In the genomic region with DNA sequence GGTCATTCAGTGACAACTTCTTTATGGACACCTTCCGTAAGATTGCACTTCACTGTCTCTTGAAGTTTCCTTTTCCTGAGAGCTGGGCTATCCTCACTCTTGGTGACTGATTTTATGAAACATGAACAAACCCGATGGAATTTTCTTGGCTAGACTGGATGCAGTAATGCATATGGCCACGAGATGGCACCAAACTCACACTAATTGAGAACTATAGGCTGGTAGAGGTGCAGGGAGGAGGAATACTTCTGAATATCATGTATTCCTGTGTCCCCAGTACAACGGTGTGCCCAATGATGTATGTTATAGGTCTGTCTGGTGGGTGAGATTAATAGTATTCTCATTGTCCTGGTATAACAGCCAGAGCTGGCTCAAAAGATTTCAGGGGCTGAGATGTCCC, we compare ENCODE assay signal across 7 mouse cellular contexts. TPM values are rescaled to one million over a fixed set of nuclear protein-coding genes. Genes with fewer than 3 reads are reported as not detected.
DNase-seq lines count a peak whose midpoint lies in the region; ATAC-seq lines count a peak whose summit lies in the region.

No protein-coding gene starts in this region.

- H3K27me3 ChIP-seq in intestine, embryonic 15.5 days (replicated peaks), result no peaks in the 10 kb centered on the region
- H3K27me3 ChIP-seq in midbrain, embryonic 10.5 days (ENCODE audit: low read depth, poor library complexity, severe bottlenecking), result no peaks in the 10 kb centered on the region

- intact Hi-C loops in left cerebral cortex, postnatal 10 days (cut with DNase I), result loop anchor here (5.0 kb wide), 1 partner anchor 91 kb away; no protein-coding TSS in a partner anchor

- no peaks in the 10 kb centered on the region for H3K9me3 ChIP-seq in intestine, embryonic 15.5 days
- H3K9me3 ChIP-seq in midbrain, embryonic 10.5 days (replicated peaks), result no peaks in the 10 kb centered on the region

- H3K4me2 ChIP-seq in intestine, embryonic 15.5 days (replicated peaks), result 0 out of 2 replicates have a peak overlapping the region, but pooled peaks have one; percentile 46

- ATAC-seq in common myeloid progenitor, adult 5-6 weeks (replicated peaks; ENCODE audit: low read depth, poor library complexity, severe bottlenecking), result peak; percentile 77
- peak; percentile 80 for ATAC-seq in intestine, embryonic 15.5 days

- H3K9ac ChIP-seq in intestine, embryonic 15.5 days, result no peak overlapping the region

- no peak overlapping the region for H3K27ac ChIP-seq in intestine, embryonic 15.5 days
- no peak overlapping the region for H3K27ac ChIP-seq in midbrain, embryonic 10.5 days (replicated peaks)

- H3K4me3 ChIP-seq in intestine, embryonic 15.5 days (replicated peaks), result no peak overlapping the region
- H3K4me3 ChIP-seq in midbrain, embryonic 10.5 days, result no peak overlapping the region

- peak; percentile 70 to 79 for DNase-seq in adrenal gland, adult 18-20 months (ENCODE audit: low spot score in 2 of 2)
- DNase-seq in gastrocnemius, postnatal 10 days, result peak; percentile 61
- DNase-seq in left cerebral cortex, postnatal 10 days (ENCODE audit: extremely low spot score in 1 of 2, low spot score in 2 of 2), result peak; percentile 50 to 76
- peak; percentile 62 for DNase-seq in midbrain, embryonic 10.5 days (ENCODE audit: low spot score)
- peak; percentile 20 for DNase-seq in skeletal muscle tissue, adult 2 months (ENCODE audit: low read depth, low spot score)

- H3K36me3 ChIP-seq in intestine, embryonic 15.5 days, result no peaks in the 10 kb centered on the region
- no peaks in the 10 kb centered on the region for H3K36me3 ChIP-seq in midbrain, embryonic 10.5 days

- H3K4me1 ChIP-seq in intestine, embryonic 15.5 days (replicated peaks), result no peaks in the 10 kb centered on the region
- H3K4me1 ChIP-seq in midbrain, embryonic 10.5 days, result peaks cover 3% of the 10 kb centered on the region; the same call in 1 of the 2 replicates

- WGBS in intestine, embryonic 15.5 days, result 21% methylated on average over 4 of the region's 4 CpGs
- 28% methylated on average over 4 of the region's 4 CpGs for WGBS in midbrain, embryonic 10.5 days

RNA-seq across cellular contexts. Expression of a gene that starts 16.1 kb away (rescaled TPM):
- total RNA-seq in adrenal gland, adult 18-20 months (2021), result not detected
- not detected in 2 replicates for total RNA-seq in common myeloid progenitor, adult 5-6 weeks (2017)
- total RNA-seq in gastrocnemius, postnatal 10 days (2021), result under 1 TPM; 0.11 to 0.12 TPM
- 1.3 and 2.4 TPM in 2 replicates for polyA plus RNA-seq in intestine, embryonic 15.5 days (2015; fragmentation: Nextera tagmentation; extraction: Ambion mirVana)
- not detected for total RNA-seq in left cerebral cortex, postnatal 10 days (2021)
- not detected in 2 replicates for polyA plus RNA-seq in midbrain, embryonic 10.5 days (2016; fragmentation: Nextera tagmentation; extraction: Ambion mirVana)

RNA-seq across cellular contexts. Expression of a gene that starts 32.6 kb away (rescaled TPM):
- not detected for total RNA-seq in adrenal gland, adult 18-20 months (2021)
- total RNA-seq in common myeloid progenitor, adult 5-6 weeks (2017), result not detected in 2 replicates
- total RNA-seq in gastrocnemius, postnatal 10 days (2021), result not detected
- polyA plus RNA-seq in intestine, embryonic 15.5 days (2015; fragmentation: Nextera tagmentation; extraction: Ambion mirVana), result not detected in 2 replicates
- not detected for total RNA-seq in left cerebral cortex, postnatal 10 days (2021)
- not detected in 2 replicates for polyA plus RNA-seq in midbrain, embryonic 10.5 days (2016; fragmentation: Nextera tagmentation; extraction: Ambion mirVana)

Comparison
In these comparisons a context has a peak if more than half of its experiments do, and no peak if none do; other contexts are left out.
1. DNase-seq: peak in every context shown above with its lines; median percentile 74 in adrenal gland, adult 18-20 months; 63 in left cerebral cortex, postnatal 10 days; 62 in midbrain, embryonic 10.5 days; 61 in gastrocnemius, postnatal 10 days; 20 in skeletal muscle tissue, adult 2 months.